Mouse (Mus musculus) inflammation-experienced regulatory T-cells, adult 16 weeks (primary cell): ENCODE measurements around the gene Mical2. TPM values are rescaled to one million over a fixed set of nuclear protein-coding genes. Genes with fewer than 3 reads are reported as not detected.

Experiments used
- polyA plus RNA-seq: library from polyadenylated mRNA; unstranded; fragments of 100-300 nt; shearing (Covaris generic); gene quantifications from one replicate; pipeline ENCODE4 v1.2.1, GENCODE M21; 2017

The Mical2 gene
- polyA plus RNA-seq = 4.1 TPM

GRCm38 (mm10) chr7:112225615-112226262 is at the start of gene Mical2:
TSS of gene Mical2 (plus strand) at chr7:112225856.

DNA sequence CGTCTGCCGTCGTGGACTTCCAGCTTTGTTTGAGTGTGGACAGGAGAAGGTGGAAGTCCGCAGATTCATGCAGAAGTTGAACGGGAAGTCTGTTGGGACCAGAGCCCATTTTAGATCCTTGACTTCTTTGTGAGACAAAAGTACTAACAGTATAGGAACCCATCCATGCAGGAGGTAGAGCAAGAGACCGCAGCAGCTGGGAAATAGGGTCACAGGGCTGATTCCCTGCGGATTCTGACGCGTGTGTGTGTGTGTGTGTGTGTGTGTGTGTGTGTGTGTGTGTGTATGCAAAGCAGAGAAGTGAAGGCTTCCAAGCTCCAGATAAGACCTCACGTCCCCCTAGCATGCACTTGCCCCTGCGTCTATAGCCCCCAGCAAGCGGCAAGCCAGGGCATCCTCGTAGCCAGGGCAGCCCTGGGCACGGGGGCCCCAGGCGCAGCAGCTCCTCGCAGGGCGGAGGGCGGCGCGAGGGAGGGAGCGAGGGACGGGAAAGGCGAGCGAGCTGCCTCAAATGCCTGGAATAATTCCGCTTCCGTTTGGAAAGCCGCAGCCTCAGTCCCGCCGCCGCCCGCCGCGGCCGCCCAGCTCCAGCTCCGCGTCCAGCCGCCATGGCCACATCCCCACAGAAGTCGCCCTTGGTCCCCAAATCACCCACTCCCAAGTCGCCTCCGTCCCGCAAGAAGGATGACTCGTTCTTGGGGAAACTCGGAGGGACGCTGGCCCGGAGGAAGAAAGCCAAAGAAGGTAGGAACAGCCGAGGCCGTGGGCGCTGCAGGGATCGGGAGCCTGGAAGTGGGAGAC is 201.9 kb downstream of the Mical2 start, which contains the start of gene Parva:
Gene Parva, plus strand, starts transcription at position 149 of the 801 bp plus-strand sequence.

Other genes starting within 250 kb of the Mical2 start
- gene Usp47, start 202.4 kb upstream of the Mical2 start, polyA plus RNA-seq = 52.3 TPM
- gene Dkk3, start 66.8 kb upstream of the Mical2 start, polyA plus RNA-seq = 1.1 TPM
- gene Parva, start 201.6 kb downstream of the Mical2 start, polyA plus RNA-seq = 0.20 TPM